Mouse (Mus musculus) G1E (cell line): ENCODE data around the gene Sh2d7.

ENCODE experiments used
- CTCF ChIP-seq: IDR thresholded peaks from 2 replicates; pipeline ENCODE4 v1.5.1; 2012; ENCODE audit warnings: low read depth, low read length, inconsistent platforms, mixed read lengths
- GATA1 ChIP-seq: IDR thresholded peaks from 2 replicates; pipeline ENCODE4 v1.6.1; 2012; ENCODE audit warnings: borderline replicate concordance, low read length, inconsistent platforms, mixed read lengths
- POLR2AphosphoS5 ChIP-seq: IDR thresholded peaks from 2 replicates; pipeline ENCODE4 v1.6.1; 2012; ENCODE audit warnings: low read depth, low read length, inconsistent platforms; ENCODE audit not compliant: insufficient replicate concordance
- TAL1 ChIP-seq: conservative IDR thresholded peaks from 2 replicates; pipeline ENCODE4 v1.6.1; 2012; ENCODE audit warnings: low read depth, low read length, inconsistent platforms, mixed read lengths

- no peak for TF ChIP-seq CTCF
- no peak for TF ChIP-seq POLR2AphosphoS5
- no peak for TF ChIP-seq GATA1
- no peak for TF ChIP-seq TAL1
These were observed 21.1 kb downstream of the Sh2d7 start, which contains the start of gene Cib2 for GRCm38 (mm10) chr9:54559771-54560471.
